In the genomic region with DNA sequence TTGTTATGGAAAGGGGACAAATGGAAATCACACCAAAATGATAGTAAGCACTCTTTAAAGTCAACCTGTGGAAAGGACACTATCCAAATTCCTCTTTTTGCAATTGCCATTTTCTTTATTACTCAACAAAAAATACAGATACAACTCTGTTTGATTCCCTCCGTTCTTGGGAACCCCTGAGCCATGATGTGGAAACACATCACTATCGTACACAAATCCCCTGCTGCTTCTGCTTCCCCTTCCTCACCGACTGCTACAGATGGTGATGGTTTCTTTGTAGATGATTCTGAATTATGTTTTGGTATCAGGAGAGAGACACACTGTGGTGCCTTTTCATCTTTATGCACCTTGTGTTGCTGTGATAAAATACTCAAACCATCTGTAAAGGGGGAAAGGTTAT, we compare ENCODE assay signal across 22 mouse cellular contexts.
"Had no signal": no experiment of that assay in that cellular context is flagged by ENCODE, and none has a peak within 500 bp of the region (broad histone marks: within the 10 kb centered on the region; RNA-seq: fewer than 3 reads in every experiment).

No protein-coding gene starts in this region.

- ATAC-seq: hindbrain, embryonic 16.5 days; hindbrain, postnatal 0 days; inflammation-experienced regulatory T-cells, adult 6 months; intestine, embryonic 15.5 days; intestine, embryonic 16.5 days; intestine, postnatal 0 days had no signal

- DNase-seq: heart, postnatal 10 days; heart, postnatal 14 days; heart, postnatal 36 days; heart, postnatal 4 days; kidney, adult 11 months; kidney, adult 18-20 months; kidney, adult 2 months; kidney, adult 8-10 months; kidney, adult 9 months; kidney, postnatal 10 days; kidney, postnatal 14 days; kidney, postnatal 25 days; kidney, postnatal 36 days; kidney, postnatal 4 days; layer of hippocampus, adult 9-11 months; layer of hippocampus, postnatal 36 days had no signal
